Comparison of ENCODE assay signal across 8 mouse cellular contexts in the genomic region with DNA sequence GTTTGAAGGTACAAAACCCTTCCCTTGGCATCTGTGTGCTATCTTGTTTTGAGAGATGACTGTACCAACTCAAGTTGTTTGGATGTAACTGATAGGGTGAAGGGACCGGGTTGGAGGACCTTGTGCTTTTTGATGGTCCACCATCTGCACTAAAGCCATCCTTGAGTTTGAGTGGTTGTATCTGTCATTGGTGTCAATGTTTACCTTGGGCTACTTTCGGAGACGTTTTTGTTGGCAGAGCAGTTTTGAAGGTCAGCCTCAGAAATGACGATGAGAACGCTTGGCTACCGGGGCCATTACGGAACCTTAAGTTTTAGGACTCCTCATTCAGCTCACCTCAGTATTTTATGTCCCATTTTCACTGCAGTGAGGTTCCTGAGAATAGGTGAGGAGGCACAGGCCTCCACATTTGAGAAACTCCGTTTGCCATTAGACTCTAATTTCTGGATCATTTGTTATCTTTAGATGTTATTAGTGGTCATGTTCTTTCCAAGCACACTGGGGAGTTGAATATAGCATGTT. TPM values are rescaled to one million over a fixed set of nuclear protein-coding genes. Genes with fewer than 3 reads are reported as not detected.
A peak's percentile ranks its signal among the peaks of the same experiment; 100 is the strongest.
DNase-seq lines count a peak whose midpoint lies in the region; ATAC-seq lines count a peak whose summit lies in the region.

No protein-coding gene starts in this region.

- no peak for ATAC-seq in hindbrain, embryonic 11.5 days (ENCODE audit: low FRiP score)
- peak; percentile 48; the same call in 1 of the 2 replicates for ATAC-seq in megakaryocyte-erythroid progenitor cell, adult 5-6 weeks (replicated peaks; ENCODE audit: low FRiP score, low TSS enrichment, poor library complexity, severe bottlenecking)
- no peak for ATAC-seq in activated CD4-positive, CD25-positive, alpha-beta regulatory T cell, adult 4 months

- peak overlapping the region; percentile 99 for H3K27ac ChIP-seq in hindbrain, embryonic 11.5 days (ENCODE audit: low read depth, low read length)

- WGBS in hindbrain, embryonic 11.5 days, result 61% methylated on average over 8 of the region's 8 CpGs

- no peaks in the 10 kb centered on the region for H3K9me3 ChIP-seq in hindbrain, embryonic 11.5 days (ENCODE audit: control insufficient read depth, low read length)

- no peaks in the 10 kb centered on the region for H3K4me1 ChIP-seq in hindbrain, embryonic 11.5 days (replicated peaks; ENCODE audit: control insufficient read depth, insufficient read depth, low read length)

- H3K4me3 ChIP-seq in hindbrain, embryonic 11.5 days (ENCODE audit: low read depth, low read length), result peak overlapping the region; percentile 57

- H3K4me2 ChIP-seq in hindbrain, embryonic 11.5 days (replicated peaks; ENCODE audit: low read depth, low read length), result peak overlapping the region; percentile 68

- DNase-seq in embryo, embryonic 9.5 days (ENCODE audit: extremely low spot score), result peak; percentile 29
- DNase-seq in embryo, embryonic 10.5 days (ENCODE audit: low spot score), result no peak
- DNase-seq in 416B (ENCODE audit: low read depth), result peak; percentile 64
- peak; percentile 56 for DNase-seq in c-Kit-negative CD71-positive TER-119-positive erythroid progenitor cells, embryonic 14.5 days (ENCODE audit: low read depth, low spot score)
- DNase-seq in hindbrain, embryonic 11.5 days (ENCODE audit: low spot score), result peak; percentile 45
- no peak for DNase-seq in c-Kit-positive CD71-positive TER-119-positive erythroid progenitor cells, embryonic 14.5 days (ENCODE audit: low spot score)

- H3K27me3 ChIP-seq in hindbrain, embryonic 11.5 days (ENCODE audit: control insufficient read depth, insufficient read depth, low read length), result no peaks in the 10 kb centered on the region

- H3K36me3 ChIP-seq in hindbrain, embryonic 11.5 days (ENCODE audit: control insufficient read depth, insufficient read depth, low read length), result no peaks in the 10 kb centered on the region

- H3K9ac ChIP-seq in hindbrain, embryonic 11.5 days (ENCODE audit: low read depth, low read length), result peak overlapping the region; percentile 98

RNA-seq across cellular contexts. Expression of a gene that starts 1.4 kb away (rescaled TPM):
- polyA plus RNA-seq in hindbrain, embryonic 11.5 days (2014; fragmentation: Nextera tagmentation; extraction: Ambion mirVana), result 60.6 and 77.6 TPM in 2 replicates
- total RNA-seq in megakaryocyte-erythroid progenitor cell, adult 5-6 weeks (2014; fragmentation: Nextera tagmentation), result 106 and 117 TPM in 2 replicates
- 83.9 and 88.2 TPM in 2 replicates for total RNA-seq in megakaryocyte-erythroid progenitor cell, adult 5-6 weeks (2017)
- polyA plus RNA-seq in activated CD4-positive, CD25-positive, alpha-beta regulatory T cell, adult 4 months (2017; shearing (Covaris generic)), result 10 to 100 TPM; 47.4 to 52.6 TPM

Comparison
In these comparisons a context has a peak if more than half of its experiments do, and no peak if none do; other contexts are left out.
1. DNase-seq: peak in embryo, embryonic 9.5 days (single experiment), 416B (single experiment), c-Kit-negative CD71-positive TER-119-positive erythroid progenitor cells, embryonic 14.5 days (single experiment) and hindbrain, embryonic 11.5 days (single experiment); none in embryo, embryonic 10.5 days (single experiment) and c-Kit-positive CD71-positive TER-119-positive erythroid progenitor cells, embryonic 14.5 days (single experiment).